Mouse (Mus musculus): Measurements from ENCODE around the gene Olfm1. TPM values are rescaled to one million over a fixed set of nuclear protein-coding genes. Genes with fewer than 3 reads are reported as not detected.

Gene Olfm1
- polyA plus RNA-seq, 1 experiment from 2014 or later, result 4.9 TPM

DNA sequence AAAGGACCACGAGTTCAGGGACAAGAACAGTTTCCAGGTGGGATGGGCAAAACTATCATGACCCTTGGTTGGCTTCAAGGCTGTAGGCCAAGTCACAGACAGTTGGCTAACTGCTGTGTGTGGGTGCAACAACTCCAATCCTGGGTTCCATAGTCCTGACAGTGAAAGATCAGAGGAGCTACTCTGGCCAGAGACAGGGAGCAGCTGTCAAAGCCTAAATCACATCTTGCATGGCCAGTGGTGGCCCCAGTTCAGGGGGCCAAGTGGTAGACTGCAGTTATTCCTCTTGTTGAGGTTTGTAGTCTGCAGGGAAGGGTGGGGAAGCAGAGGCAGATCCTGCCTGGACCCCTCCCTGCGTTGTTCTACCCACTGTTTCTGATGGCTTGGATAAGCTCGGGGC is 48.1 kb downstream of the Olfm1 start:
- Histone ChIP-seq H3K36me3 (no peaks in the 10 kb centered on the region), H3K4me3 (no peak overlapping the region), H3K4me1 (peaks cover 5% of the 10 kb centered on the region; the same call in 1 of the 2 replicates), H3K9me3 (no peaks in the 10 kb centered on the region), H3K27ac (replicated peaks) (no peak overlapping the region), H3K27me3 (replicated peaks) (peaks cover 5% of the 10 kb centered on the region; the same call in 1 of the 2 replicates), H3K9ac (no peak overlapping the region), H3K4me2 (no peak overlapping the region)
- no peak for ATAC-seq (ENCODE audit: extremely low read depth, insufficient number of reproducible peaks, low FRiP score, low TSS enrichment)
- 77% methylated on average over 3 of the region's 3 CpGs for WGBS

GRCm38 (mm10) chr2:28241520-28242221 is 48.9 kb downstream of the Olfm1 start:
- no peak for ATAC-seq (ENCODE audit: extremely low read depth, insufficient number of reproducible peaks, low FRiP score, low TSS enrichment)
- Histone ChIP-seq H3K27ac (replicated peaks) (no peak overlapping the region), H3K36me3 (no peaks in the 10 kb centered on the region), H3K9me3 (no peaks in the 10 kb centered on the region), H3K4me3 (no peak overlapping the region), H3K27me3 (replicated peaks) (peaks cover 2% of the 10 kb centered on the region; the same call in 1 of the 2 replicates), H3K9ac (no peak overlapping the region), H3K4me1 (peaks cover 5% of the 10 kb centered on the region; the same call in 1 of the 2 replicates), H3K4me2 (no peak overlapping the region)
- WGBS, result 72% methylated on average over 17 of the region's 17 CpGs

DNA sequence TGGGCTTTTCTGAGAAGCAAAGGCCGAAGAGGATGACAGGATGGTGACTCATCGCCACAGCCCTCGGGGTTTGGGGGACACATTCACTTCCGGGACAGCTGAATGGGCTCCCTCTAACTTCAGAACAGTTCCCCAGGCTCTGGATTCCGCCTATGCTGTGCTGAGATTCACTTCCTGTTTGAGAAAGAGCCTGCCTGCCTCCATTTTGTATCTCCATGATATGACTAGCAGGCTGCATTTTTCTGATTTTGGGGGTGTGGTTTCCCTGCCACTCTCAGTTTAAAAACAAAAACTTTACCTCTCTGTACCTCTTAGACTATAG is 49.4 kb downstream of the Olfm1 start:
- Histone ChIP-seq H3K27me3 (replicated peaks) (peaks cover 3% of the 10 kb centered on the region; the same call in 1 of the 2 replicates), H3K4me3 (no peak overlapping the region), H3K36me3 (no peaks in the 10 kb centered on the region), H3K4me2 (no peak overlapping the region), H3K9ac (no peak overlapping the region), H3K4me1 (peaks cover 5% of the 10 kb centered on the region; the same call in 1 of the 2 replicates), H3K9me3 (no peaks in the 10 kb centered on the region), H3K27ac (replicated peaks) (no peak overlapping the region)
- ATAC-seq (ENCODE audit: extremely low read depth, insufficient number of reproducible peaks, low FRiP score, low TSS enrichment), result no peak
- 52% methylated on average over 5 of the region's 5 CpGs for WGBS

DNA sequence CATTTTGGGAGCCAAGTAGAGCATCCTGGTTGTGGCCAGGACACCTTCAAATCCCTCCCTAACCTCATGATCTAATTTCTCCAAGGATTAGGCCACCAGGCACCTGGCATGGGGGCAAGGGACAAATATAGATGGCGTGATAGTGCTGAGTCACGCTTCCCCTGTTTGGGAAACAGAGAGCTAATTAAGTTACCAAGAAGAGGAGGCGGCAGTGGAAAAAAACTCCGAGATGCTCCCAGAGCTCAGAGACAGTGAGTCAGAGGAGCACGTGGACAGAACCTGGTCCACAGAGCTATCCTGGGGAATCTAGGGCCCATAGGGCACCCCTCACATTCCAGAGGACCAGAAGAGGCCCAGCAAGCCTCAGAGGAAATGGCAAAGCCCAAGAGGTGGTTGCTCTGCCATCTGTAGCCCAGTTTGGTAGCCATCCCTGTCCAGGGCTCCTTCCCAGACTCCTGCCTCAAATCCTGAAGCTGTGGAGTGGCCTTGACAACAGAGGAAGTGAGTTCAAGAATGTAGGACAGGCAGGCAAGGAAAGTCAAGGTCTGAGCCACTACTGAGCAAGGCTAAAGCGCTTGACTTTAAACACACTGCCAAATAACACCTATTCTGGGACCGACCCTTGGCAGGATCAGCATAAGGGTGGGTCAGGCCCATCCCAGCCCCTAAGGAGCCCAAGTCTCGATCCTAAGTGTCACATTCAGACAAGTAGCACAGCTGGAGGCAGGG is 52.0 kb downstream of the Olfm1 start:
- Histone ChIP-seq H3K36me3 (no peaks in the 10 kb centered on the region), H3K9me3 (no peaks in the 10 kb centered on the region), H3K9ac (no peak overlapping the region), H3K4me1 (no peaks in the 10 kb centered on the region), H3K27me3 (replicated peaks) (peaks cover 15% of the 10 kb centered on the region; the same call in 1 of the 2 replicates), H3K4me3 (no peak overlapping the region), H3K27ac (replicated peaks) (no peak overlapping the region), H3K4me2 (no peak overlapping the region)
- no peak for ATAC-seq (ENCODE audit: extremely low read depth, insufficient number of reproducible peaks, low FRiP score, low TSS enrichment)
- 63% methylated on average over 8 of the region's 8 CpGs for WGBS

- WGBS, result 67% methylated on average over 5 of the region's 5 CpGs
- no peak for ATAC-seq (ENCODE audit: extremely low read depth, insufficient number of reproducible peaks, low FRiP score, low TSS enrichment)
- peaks cover 21% of the 10 kb centered on the region; the same call in 1 of the 2 replicates for H3K27me3 ChIP-seq (replicated peaks)
- H3K9me3 ChIP-seq, result no peaks in the 10 kb centered on the region
- no peak overlapping the region for H3K9ac ChIP-seq
- no peaks in the 10 kb centered on the region for H3K36me3 ChIP-seq
- no peaks in the 10 kb centered on the region for H3K4me1 ChIP-seq
- H3K27ac ChIP-seq (replicated peaks), result no peak overlapping the region
- H3K4me2 ChIP-seq, result no peak overlapping the region
- H3K4me3 ChIP-seq, result no peak overlapping the region
These were observed 53.4 kb downstream of the Olfm1 start for GRCm38 (mm10) chr2:28246110-28246653.

DNA sequence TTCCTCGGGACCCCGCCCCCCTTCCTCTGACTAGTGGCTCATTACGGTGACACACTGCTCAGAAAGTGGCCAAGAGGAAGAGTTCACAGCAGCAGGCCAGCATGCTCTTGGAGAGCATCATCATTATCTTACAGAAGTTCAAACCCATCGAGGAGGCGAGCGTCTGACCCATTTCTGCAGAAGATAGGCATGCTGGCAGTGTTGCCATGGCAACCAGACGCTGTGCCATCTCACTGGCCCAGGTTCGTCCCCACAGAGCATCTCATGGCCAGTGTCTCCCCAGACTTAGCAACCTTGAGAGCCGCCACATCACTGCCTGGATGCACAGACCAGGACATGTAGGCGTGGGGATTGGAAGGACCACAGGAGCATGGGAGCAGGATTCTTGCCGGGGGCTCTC is 54.3 kb downstream of the Olfm1 start:
- H3K27ac ChIP-seq (replicated peaks), result no peak overlapping the region
- no peak overlapping the region for H3K4me3 ChIP-seq
- no peaks in the 10 kb centered on the region for H3K9me3 ChIP-seq
- H3K4me2 ChIP-seq, result no peak overlapping the region
- WGBS, result 74% methylated on average over 11 of the region's 11 CpGs
- H3K36me3 ChIP-seq, result no peaks in the 10 kb centered on the region
- no peaks in the 10 kb centered on the region for H3K4me1 ChIP-seq
- peaks cover 21% of the 10 kb centered on the region; the same call in 1 of the 2 replicates for H3K27me3 ChIP-seq (replicated peaks)
- no peak for ATAC-seq (ENCODE audit: extremely low read depth, insufficient number of reproducible peaks, low FRiP score, low TSS enrichment)
- H3K9ac ChIP-seq, result no peak overlapping the region

DNA sequence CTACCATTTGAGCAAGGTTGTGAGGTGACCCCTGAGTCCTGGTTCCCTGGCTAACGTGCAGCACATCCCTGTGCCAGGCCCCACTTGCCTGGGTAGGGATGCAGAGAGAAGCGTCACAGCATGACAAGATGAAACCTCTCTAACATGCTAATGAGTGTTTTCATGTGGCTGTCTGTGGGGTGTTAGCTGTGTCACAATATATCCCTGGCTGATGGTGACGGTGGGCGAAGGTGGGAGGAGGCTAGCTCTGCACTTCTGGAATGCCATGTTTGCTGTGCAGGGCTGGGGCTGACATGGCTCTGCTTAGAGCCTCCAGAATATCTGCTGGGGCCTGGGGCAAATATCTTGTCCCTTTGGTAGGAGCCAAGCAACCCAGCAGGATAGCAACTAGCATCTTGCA is 59.8 kb downstream of the Olfm1 start:
- Histone ChIP-seq H3K27me3 (replicated peaks) (peaks cover 34% of the 10 kb centered on the region), H3K4me2 (no peak overlapping the region), H3K4me3 (no peak overlapping the region), H3K9me3 (no peaks in the 10 kb centered on the region), H3K9ac (no peak overlapping the region), H3K4me1 (no peaks in the 10 kb centered on the region), H3K27ac (replicated peaks) (no peak overlapping the region), H3K36me3 (no peaks in the 10 kb centered on the region)
- 77% methylated on average over 4 of the region's 4 CpGs for WGBS
- no peak for ATAC-seq (ENCODE audit: extremely low read depth, insufficient number of reproducible peaks, low FRiP score, low TSS enrichment)

GRCm38 (mm10) chr2:28256029-28256428 is 63.2 kb downstream of the Olfm1 start:
- no peak overlapping the region for H3K4me2 ChIP-seq
- no peak for ATAC-seq (ENCODE audit: extremely low read depth, insufficient number of reproducible peaks, low FRiP score, low TSS enrichment)
- no peaks in the 10 kb centered on the region for H3K9me3 ChIP-seq
- no peaks in the 10 kb centered on the region for H3K4me1 ChIP-seq
- H3K27ac ChIP-seq (replicated peaks), result no peak overlapping the region
- H3K36me3 ChIP-seq, result no peaks in the 10 kb centered on the region
- H3K9ac ChIP-seq, result no peak overlapping the region
- H3K4me3 ChIP-seq, result no peak overlapping the region
- H3K27me3 ChIP-seq (replicated peaks), result peaks cover 35% of the 10 kb centered on the region
- 85% methylated on average over 7 of the region's 7 CpGs for WGBS

GRCm38 (mm10) chr2:28261438-28261837 is 68.6 kb downstream of the Olfm1 start:
- Histone ChIP-seq H3K4me3 (no peak overlapping the region), H3K36me3 (no peaks in the 10 kb centered on the region), H3K27me3 (replicated peaks) (peaks cover 20% of the 10 kb centered on the region), H3K27ac (replicated peaks) (no peak overlapping the region), H3K4me1 (no peaks in the 10 kb centered on the region), H3K9me3 (no peaks in the 10 kb centered on the region), H3K4me2 (no peak overlapping the region), H3K9ac (no peak overlapping the region)
- 68% methylated on average over 3 of the region's 3 CpGs for WGBS
- ATAC-seq (ENCODE audit: extremely low read depth, insufficient number of reproducible peaks, low FRiP score, low TSS enrichment), result no peak

DNA sequence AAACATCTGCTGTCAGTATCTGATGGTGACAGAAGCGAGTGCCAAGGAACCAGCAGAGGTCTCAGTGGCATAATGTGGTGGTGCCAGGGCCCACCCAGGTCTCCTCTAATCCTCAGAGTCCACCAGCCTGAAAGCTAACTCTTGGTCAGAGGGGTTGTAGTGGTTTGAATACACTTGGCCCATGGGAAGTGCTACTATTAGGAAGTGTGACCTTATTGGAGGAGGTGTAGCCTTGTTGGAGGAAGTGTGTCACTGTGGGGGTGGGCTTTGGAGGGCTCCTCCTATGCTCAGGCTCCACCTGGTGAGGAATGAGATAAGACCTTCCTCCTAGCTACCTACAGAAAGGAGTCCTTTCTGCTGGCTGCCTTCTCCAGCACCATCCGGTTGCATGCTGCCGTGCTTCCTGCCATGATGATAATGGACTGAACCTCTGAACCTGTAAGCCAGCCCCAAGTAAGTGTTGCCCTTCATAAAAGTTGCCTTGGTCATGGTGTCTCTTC is 75.0 kb downstream of the Olfm1 start:
- no peak for ATAC-seq (ENCODE audit: extremely low read depth, insufficient number of reproducible peaks, low FRiP score, low TSS enrichment)
- H3K36me3 ChIP-seq, result no peaks in the 10 kb centered on the region
- no peak overlapping the region for H3K27ac ChIP-seq (replicated peaks)
- no peaks in the 10 kb centered on the region for H3K9me3 ChIP-seq
- WGBS, result 70% methylated on average over 3 of the region's 3 CpGs
- peaks cover 6% of the 10 kb centered on the region for H3K4me1 ChIP-seq
- H3K4me2 ChIP-seq, result no peak overlapping the region
- H3K4me3 ChIP-seq, result no peak overlapping the region
- no peak overlapping the region for H3K9ac ChIP-seq
- no peaks in the 10 kb centered on the region for H3K27me3 ChIP-seq (replicated peaks)

DNA sequence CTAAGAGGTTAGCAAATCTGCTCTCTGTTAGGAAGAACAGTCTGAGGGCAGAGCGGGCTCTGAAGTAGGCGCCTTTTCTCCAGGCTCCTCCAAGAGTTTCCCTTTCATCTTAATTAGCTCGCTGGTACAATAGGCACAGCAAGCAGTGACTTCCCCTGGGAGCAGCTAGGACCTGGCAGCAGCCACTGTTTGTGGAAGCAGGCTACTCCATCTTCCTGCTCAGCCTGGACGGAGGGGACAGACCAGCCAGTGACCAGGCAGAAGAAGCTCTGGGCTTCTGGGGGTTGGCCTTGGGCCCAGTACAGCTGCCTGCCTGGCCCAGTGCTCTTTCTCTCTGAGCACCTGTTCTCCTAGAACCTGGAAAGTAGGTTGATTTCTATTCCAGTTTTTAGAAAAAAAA is 77.8 kb downstream of the Olfm1 start:
- Histone ChIP-seq H3K9me3 (no peaks in the 10 kb centered on the region), H3K4me1 (peaks cover 6% of the 10 kb centered on the region), H3K4me3 (no peak overlapping the region), H3K27ac (replicated peaks) (no peak overlapping the region), H3K36me3 (no peaks in the 10 kb centered on the region), H3K4me2 (no peak overlapping the region), H3K27me3 (replicated peaks) (0 out of 2 replicates have a peak, but pooled peaks cover 6% of the 10 kb centered on the region), H3K9ac (no peak overlapping the region)
- 28% methylated on average over 4 of the region's 4 CpGs for WGBS
- ATAC-seq (ENCODE audit: extremely low read depth, insufficient number of reproducible peaks, low FRiP score, low TSS enrichment), result no peak
